Mouse (Mus musculus): ENCODE data around the gene Zc3h13. TPM values are rescaled to one million over a fixed set of nuclear protein-coding genes. Genes with fewer than 3 reads are reported as not detected.
A peak's percentile ranks its signal among the peaks of the same experiment; 100 is the strongest.

Gene Zc3h13
- total RNA-seq (2021) = 10 to 100 TPM; 27.3 to 29.4 TPM

DNA sequence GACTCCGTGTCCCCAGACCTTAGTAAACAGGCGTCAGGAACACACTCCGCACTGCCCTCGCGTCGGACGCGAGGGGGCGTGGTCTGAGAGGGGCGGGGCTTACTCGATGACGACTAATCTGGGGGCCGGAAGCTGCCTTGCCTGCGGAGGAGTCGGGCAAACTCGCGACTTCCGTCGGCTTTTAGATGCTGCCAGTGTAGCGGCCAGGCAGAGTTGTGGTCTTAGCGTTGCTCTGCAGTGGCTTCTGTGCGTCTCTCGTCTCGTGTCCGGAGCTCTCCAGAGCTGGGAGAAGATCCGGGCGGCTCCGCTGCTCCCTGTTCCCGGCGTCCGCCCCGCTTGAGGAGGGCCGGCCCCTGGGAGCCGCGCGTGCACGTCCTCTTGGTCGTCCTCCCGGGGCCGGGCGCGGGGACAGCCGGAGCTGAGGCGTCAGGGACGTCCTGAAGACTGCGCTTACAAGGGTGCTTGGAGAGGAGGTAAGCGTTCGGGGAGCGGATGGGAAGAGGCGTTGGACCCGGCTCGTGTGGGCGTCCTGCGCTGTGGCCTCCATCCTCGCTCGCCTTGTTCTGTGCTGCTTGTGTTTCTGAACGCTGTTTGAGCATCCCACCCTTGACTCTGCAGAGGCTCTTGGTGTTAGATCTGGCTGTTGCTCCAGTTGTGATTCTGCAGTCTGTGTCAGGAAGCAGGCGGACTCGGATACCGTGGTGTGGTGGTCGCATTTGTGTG lies at the start of gene Zc3h13:
Gene Zc3h13 (plus strand): TSS at position 181 of the 723 bp plus-strand sequence.
- peak; percentile 98 for DNase-seq

DNA sequence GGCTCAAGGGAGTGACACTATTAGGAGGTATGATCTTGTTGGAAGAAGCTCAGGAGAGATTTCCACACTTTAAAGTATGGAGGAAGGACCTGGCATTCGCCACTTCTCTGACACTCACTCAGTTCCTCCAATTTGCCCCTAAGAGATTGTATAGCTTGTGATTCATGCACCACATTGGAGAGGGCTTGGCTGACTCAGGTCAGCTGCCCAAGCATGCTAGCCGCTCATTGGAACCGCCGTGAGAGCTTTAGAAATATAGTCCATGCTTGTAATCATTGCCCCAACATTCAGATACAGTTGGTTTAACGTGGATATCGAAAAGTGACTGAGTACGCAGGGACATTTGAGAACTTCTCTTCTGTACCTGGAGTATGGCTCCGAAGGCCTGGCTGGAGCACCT lies 48.6 kb upstream of the Zc3h13 start:
- no peak for DNase-seq

DNA sequence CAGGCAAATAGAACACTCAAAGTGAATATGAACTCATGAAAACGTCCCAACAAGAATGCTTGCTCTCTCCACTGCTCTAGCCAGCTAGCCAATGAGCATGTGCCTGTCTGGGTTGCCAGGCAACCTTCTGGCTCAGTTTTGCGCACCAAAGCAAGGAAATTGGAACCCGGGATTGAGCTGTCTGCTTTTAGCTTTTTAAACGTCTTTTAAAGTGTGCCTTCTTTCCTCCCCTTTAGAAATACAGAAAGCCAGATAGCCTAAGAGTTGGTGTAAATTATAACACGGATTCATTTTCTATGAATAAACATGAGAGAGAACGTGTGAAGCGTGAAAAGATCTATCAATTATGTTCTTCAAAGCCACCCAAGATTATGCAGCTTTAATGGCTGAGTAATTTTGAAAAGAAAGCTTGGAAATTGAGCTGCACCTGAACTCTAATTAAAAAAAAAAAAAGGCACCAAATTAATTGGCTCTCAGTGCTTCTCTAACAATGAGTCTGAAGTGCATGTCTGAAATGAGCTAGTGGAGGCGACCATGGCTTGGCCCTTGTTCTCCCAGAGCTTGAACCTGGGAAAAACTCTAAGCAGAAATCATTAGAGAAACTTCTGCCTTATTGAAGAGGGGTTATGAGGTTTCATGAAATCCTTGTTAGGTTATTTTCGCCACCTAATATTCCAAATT lies 48.1 kb upstream of the Zc3h13 start:
- no peak for DNase-seq

DNA sequence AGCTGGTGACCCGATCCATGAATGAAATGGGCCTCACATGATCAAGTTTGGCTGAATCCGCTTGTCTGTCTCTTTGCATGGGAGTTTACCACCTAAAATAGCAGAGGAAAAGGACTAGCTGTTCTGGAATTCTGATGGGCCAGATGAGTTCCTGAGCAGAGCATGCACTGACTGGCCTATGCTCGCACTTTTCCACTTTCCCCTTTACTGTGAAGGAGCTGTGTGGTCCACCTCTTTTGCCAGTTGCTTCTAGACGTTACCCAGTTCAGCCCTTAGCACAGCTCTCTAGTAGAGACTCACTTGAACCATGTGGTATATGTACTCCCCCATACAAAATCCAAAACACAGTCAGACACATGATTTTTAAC lies 47.6 kb upstream of the Zc3h13 start:
- no peak for DNase-seq

DNA sequence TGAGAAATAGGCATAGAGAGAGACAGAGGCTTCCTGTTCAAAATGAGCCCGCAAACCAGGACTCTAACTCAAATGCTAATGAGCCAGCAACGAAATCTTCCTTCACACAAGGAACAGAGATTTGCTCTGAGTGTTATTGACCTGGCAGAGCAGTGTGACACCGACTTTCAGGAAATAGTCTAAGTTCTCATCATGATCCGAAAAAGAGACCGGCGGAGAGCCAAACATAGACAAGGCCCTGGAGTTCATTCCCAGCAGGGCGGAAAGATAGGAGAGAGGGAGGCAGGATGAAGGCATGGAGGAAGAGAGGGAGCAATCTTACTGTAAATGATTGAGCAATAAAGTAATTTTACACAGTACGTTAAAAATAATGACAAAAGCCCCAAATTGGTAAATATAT lies 47.1 kb upstream of the Zc3h13 start:
- no peak for DNase-seq

DNA sequence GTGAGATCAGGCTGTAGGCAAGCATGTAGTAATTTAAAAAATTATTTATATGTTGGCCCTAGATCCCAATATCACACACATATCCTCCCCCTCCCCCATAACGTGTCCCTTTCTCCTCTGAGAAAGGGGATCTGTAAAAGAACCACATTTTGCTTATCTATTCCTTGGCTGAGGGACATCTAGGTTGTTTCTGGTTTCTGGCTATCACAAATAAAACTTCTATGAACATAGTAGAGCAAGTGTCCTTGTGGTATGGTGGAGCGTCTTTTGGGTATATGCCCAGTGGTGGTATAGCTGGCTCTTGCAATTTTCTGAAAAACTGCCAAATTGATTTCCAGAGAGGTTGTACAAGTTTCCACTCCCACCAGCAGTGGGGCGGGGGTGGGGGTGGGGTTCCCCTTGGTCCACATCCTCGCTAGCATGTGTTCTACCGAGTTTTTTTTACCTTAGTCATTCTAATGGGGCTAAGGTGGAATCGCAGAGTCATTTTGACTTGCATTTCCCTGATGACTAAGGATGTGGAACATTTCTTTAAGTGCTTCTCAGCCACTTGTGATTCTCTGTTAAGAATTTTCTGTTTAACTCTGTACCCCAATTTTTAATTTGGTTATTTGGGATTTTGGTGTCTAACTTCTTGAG lies 46.0 kb upstream of the Zc3h13 start:
- no peak for DNase-seq

DNA sequence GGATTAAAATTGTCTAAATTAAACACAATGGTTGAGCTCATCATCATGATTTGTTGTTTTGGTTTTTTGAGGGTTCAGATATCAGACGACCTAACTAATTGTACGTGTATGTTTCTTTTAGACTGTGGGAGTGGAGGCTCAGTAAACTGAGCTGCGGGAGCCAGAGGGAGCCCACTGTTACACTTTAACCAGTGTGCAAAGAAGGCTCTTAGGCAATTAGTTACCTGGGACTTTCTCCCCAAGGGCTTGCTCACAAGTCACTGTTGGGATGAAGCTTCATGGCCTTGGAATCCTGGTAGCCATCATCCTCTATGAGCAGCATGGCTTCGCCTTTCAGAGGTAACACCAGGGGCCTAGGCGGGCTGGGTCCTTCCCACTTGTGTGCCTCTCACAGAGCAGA lies 42.1 kb upstream of the Zc3h13 start, which contains the start of gene Cpb2:
Gene Cpb2 (plus strand): TSS at position 201 of the 400 bp plus-strand sequence.
- no peak for DNase-seq

DNA sequence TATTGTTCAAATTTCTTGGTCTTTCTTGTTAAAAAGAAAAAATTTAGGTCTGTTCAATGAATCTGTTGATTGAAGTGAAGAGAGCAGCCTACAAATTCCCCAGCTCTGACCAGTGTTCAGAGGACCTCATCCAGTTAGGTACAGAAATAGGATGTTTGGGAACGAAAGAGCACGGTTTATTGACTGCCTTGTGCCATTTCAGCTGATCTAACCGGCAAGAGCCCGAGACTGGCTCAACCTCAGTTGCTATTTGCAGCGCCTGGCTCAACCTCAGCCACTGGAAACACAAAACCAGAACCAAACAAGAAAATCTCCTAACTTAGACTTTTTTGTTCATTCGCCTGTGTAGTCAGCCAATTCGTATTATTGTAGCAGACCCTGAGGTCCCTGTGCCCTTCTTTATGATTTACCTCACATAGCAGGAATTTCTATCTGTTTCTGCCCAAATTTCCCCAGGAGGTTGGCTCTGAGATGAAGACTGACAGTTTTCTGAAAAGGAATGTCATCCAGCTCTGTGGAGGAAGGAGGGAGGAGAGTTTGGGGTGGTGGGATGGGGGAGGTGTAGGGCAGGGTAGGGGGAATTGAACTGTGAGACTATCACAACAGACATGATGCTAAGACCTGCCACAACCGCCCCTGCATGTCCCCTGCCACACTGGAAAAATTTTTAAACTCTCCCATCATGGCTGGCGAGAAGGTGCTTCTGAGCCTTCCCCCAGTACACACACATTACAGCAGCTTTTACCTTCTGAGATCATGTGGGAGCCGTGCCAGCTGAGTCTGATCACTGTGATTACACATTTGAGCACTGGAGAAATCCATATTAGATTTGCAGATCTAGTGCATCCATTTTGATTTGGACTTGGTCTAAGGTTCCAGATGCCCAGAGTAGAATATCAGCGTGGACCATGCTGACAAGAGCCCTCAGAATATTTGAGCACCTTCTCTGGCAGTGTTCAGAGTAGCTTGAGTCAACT lies 37.9 kb upstream of the Zc3h13 start:
- DNase-seq = no peak

DNA sequence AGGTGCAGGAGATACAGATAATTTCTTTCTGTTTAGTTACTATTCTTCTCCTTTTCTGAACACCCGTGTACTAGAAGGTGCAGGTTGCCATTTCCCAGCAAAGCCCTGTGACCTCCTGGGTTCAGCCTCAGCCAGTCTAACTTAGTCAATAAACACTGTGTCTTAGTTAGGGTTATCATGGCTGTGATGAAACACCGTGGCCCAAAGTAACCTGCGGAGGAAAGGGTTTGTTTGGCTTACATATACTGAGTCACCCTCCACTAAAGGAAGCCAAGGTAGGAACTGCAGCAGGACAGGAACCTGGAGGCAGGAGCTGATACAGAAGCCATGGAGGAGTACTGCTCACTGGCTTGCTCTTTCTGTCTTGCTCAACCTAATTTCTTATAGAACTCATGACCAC lies 33.7 kb upstream of the Zc3h13 start:
- DNase-seq = no peak

DNA sequence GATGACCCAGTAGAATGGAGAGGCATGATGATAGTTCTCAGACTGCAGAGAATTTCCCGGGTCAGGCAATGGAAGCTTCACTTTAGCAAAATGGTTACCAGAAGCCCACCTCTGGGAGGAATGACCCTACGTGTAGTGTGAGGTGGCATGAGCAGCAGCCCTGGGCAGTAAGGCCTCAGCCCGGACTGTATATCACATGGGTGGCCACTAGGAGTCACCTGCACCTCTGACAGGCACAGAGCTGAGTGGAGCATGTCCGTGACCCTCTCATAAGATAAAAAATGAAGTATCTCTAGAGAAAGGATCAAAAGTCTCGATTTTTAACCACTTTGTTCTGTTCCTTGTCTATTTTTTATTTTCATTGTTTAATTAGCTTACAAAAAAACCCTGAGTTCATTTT lies 27.7 kb upstream of the Zc3h13 start:
- peak; percentile 27 for DNase-seq

DNA sequence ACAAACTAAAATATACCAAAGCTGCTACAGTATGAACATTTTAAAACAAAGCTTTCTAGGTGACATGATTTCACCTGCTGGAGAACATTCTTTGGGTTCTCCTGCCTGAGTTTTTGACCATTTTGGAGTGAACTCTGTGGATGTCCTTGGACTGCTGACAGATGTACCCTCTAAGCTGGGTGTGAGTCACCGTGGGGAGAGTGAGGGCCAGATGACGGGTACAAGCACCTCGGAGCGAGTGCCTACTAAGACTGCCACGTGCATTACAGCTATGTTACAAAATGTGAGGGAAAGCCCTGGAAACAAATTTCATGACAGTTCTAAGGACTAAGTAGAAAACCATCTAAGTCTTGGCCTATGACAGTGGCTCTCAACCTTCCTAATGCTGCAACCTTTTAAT lies 14.6 kb upstream of the Zc3h13 start:
- no peak for DNase-seq

DNA sequence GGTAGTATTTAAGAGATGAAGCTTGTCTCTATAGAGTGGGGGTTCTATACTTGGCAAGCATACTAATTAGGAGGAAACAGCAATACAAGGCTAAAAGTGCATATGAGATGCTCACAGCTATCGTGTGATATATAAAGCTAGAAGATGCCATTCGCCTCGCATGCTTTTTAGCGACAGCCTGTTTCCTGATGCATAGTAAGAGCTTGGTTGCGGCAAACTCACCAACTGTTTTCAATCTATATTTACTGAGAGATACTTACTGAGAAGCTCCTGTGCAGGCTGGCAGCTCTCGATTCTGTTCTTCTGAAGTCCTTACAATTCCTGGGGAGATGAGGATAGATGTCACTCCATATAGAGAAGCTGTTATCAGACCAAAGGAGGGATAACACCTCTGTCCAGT lies 4.5 kb upstream of the Zc3h13 start:
- DNase-seq = no peak

DNA sequence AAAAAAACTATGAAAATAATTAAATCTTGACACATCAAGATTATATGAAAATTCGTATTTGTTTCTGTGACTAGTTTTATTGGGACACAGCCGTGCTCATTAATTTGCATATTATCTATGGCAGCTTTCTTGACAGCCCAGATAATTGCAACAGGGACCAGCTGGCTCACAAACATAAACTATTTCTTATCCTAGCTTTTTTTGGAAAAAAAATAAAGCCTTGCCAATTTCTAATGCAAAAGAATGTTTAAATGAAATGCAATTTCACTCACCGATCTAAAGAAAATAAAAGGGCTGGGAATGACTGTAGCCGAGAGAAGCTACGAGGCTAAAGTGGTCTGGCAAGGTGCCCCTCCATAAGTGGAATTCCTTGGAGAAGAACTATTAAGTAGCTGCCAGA lies 3.8 kb upstream of the Zc3h13 start:
- DNase-seq = no peak

DNA sequence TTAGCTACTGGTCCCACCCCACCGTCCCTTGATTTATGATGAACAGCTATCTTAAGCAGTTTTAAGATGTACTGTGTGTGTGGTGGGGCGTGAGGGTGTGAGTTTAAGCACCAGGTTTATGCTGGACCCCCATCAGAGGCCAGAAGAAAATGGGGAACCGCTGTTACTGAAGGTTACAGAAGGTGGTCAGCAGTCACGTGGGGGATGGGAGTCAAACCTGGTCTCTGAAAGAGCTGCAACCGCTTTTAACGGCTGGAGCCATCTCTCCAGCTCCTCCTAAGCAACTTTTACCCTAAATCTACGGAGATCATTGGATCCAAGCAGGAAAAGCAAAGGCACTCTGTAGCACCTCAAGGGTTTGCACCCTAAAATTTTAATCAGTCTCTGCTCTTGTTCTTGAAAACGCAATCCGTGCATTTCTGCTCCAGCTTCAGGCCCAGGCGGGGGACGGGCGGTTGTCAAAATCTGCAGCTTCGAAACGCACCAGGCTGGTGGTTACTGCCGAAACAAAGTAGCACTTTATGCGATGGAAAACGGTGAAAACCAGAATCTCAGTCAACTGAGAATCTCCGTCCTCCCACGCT lies 472 bp upstream of the Zc3h13 start:
- no peak for DNase-seq

DNA sequence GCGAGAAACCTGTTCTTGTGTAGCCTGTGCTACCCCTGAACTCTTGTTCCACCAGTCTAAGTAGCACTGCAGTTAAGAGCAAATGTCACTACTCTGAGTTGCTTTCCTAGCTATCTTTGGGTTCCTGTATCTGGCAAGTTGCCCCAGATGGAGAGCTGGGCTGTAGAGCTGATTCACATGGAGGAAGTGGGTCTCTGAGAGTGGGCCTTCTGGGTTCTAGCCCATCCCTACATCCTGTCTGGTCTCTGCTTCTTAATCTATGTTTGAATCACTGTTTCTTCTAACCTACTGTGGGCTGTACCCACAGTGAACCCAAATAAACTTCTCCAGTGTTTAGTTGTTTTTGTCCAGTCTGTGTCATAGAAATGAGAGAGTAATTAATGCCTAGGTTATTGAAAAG lies 16.9 kb downstream of the Zc3h13 start:
- peak; percentile 11 for DNase-seq

DNA sequence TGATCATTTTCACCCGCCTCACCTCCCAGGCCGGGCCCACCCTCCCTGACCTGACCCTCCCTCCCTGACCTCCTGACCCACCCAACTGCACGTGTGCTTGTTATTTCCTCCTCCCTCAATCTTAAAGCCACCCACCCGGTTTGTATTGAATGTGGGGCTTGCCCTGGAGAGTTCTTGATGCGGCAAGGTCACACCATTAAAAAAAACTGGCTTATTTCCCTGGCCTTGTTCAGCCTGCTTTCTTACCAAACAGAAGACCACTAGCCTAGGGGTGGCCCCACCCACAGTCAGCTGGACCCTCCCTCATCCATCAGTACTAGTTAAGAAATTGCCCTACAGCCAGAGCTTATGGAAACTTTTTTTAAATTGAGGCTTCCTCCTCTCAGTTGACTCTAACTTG lies 19.6 kb downstream of the Zc3h13 start:
- DNase-seq = no peak

DNA sequence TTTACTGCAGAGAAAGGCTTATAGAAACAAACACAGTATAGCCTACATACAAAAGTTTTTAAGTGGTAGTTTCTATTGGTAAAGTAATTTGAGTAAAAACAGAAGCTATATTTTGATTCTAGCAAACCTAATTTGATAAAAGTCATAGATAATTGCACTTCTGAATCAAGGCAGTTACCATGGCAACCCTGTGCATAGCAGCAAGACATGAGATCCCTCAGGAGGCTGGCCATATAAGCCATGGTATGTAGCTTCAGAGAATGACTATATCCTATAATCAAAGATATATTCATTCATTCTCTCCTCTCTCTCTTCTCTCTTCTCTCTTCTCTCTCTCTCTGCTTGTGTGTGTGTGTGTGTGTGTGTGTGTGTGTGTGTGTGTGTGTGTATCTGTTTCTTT lies 23.7 kb downstream of the Zc3h13 start:
- DNase-seq = no peak

DNA sequence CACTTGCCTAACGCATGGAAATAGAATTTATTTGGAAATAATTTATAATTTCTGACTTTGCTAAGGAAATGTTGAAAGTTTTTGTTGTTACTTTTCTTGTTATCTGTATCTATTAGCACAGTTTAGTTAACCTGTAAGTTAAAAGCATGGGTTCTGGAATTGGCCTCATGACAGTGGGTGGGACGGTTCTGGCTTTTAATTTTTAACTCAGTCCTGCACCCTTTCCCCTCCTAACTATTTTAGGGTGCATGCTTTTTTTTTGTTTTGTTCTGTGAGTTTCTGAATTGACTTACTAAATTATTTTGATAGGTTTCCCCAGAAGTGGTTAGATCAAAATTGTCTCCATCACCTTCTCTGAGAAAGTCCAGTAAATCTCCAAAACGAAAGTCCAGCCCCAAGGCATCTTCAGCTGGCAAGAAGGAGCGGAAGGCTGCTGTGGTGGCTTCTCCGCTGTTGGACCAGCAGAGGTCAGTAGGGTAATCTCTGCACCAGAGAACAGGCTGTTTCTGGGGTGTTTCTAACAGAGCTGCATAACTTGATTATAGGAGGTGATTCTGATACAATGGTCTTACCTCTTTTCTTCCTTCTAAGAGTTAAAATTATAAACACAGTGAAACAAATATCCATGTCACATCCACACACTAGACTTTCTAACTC lies 25.3 kb downstream of the Zc3h13 start:
- DNase-seq = no peak

DNA sequence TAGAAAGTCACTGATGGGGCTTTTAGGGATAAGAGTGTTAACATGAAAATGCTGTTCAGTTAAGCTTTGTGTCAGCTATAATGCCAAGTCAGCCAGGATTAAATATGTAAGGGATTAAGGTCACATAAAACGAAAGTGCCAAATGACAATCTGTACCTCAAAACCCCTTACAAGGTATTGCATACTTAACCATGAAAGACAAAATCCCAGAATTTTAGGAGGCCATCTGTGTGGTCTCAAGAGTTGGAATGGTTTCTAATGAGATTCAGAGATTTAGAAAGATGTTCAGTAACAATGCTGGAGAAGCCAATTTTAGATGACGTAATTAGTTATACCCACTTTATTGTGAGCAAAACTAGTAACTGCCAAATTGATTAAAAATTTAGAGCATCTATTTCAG lies 30.3 kb downstream of the Zc3h13 start:
- DNase-seq = no peak

DNA sequence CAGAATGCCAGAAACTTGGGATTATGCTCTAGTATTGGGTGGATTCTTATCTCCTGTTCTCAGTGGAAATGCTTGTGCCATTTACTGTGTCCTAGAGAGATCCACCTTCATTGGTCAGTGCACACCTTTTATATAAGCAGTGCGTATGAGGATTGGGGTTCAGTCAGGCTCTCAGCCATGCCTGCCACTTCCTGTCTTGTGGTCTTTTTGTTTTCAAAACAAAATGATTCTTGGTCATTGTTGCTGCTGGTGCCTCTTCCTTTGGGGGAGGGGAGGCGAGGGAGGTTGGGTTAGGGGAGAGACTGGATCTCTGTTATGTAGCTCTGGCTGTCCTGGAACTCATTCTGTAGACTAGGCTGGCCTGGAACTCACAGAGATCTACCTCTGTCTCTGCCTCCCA lies 34.6 kb downstream of the Zc3h13 start:
- no peak for DNase-seq

DNA sequence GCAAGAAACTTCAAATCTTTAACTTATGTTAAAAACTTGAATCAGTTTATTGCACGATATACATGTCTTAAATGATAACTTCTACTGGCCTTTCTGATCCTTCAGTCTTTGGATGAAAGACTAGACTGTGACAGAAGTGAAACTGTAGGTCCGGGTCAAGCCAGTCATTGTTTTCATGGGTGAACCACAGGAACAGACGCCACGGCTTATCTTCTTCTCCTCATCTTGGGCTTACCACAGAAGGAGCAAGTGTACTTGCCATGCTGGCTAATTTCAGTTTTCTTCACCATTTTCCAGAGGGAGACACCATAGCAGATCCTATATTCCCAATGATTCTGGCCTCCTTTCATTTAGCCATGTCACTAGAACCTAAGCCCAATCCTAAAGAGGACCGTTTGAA lies 36.1 kb downstream of the Zc3h13 start:
- no peak for DNase-seq

DNA sequence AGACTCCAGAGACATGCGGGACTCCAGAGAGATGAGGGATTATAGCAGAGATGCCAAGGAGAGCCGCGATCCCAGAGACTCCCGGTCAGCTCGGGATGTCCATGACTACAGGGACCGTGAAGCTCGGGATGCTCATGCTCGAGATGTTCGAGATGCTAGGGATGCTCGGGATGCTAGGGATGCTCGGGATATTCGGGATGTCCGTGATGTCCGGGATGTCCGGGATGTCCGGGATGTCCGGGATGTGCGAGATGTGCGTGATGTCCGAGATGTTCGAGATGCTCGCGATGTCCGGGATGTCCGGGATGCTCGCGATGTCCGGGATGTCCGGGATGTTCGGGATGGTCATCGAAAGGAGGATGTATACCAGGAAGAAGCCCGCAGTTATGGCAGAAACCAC lies 39.2 kb downstream of the Zc3h13 start:
- no peak for DNase-seq
